Mouse (Mus musculus) liver, postnatal 0 days (tissue): Measurements from ENCODE around the gene Vti1a. TPM values are rescaled to one million over a fixed set of nuclear protein-coding genes. Genes with fewer than 3 reads are reported as not detected.

Experiments
- ATAC-seq: fragments of 200-750 bp; cut with Nextera tagmentation; 2 replicates; pipeline ENCODE4 v1.8.0; 2017; ENCODE audit warnings: mild to moderate bottlenecking, moderate library complexity
- DNase-seq: peaks from one replicate; pipeline ENCODE4 v3.0.0-alpha.2; 2016
- H3K27ac ChIP-seq: fragments of 300-500 bp; sonication (generic); 2 replicates; pipeline ENCODE4 v1.5.1; 2014; ENCODE audit warnings: antibody characterized with exemption, moderate library complexity, mild to moderate bottlenecking, low read depth
- H3K27me3 ChIP-seq: fragments of 300-500 bp; sonication (generic); 2 replicates; pipeline ENCODE4 v1.6.1; 2014; ENCODE audit warnings: low read length, control low read depth, mixed read lengths; ENCODE audit not compliant: insufficient read depth
- H3K36me3 ChIP-seq: fragments of 300-500 bp; sonication (generic); replicated peaks from 2 replicates; pipeline ENCODE4 v1.6.1; 2014; ENCODE audit warnings: mild to moderate bottlenecking, control low read depth, low read length, moderate library complexity, mixed read lengths; ENCODE audit not compliant: insufficient read depth
- H3K4me1 ChIP-seq: fragments of 300-500 bp; sonication (generic); 2 replicates; pipeline ENCODE4 v1.6.1; 2014; ENCODE audit warnings: antibody characterized with exemption, mild to moderate bottlenecking, control low read depth; ENCODE audit not compliant: insufficient read depth
- H3K4me2 ChIP-seq: fragments of 300-500 bp; sonication (generic); 2 replicates; pipeline ENCODE4 v1.6.1; 2014; ENCODE audit warnings: low read depth, mild to moderate bottlenecking, low read length, moderate library complexity, mixed read lengths
- H3K4me3 ChIP-seq: fragments of 300-500 bp; sonication (generic); 2 replicates; pipeline ENCODE4 v1.5.1; 2014; ENCODE audit warnings: low read depth, low read length
- H3K9ac ChIP-seq: fragments of 300-500 bp; sonication (generic); replicated peaks from 2 replicates; pipeline ENCODE4 v1.6.1; 2014; ENCODE audit warnings: mild to moderate bottlenecking, moderate library complexity
- H3K9me3 ChIP-seq: fragments of 300-500 bp; sonication (generic); 2 replicates; pipeline ENCODE4 v1.6.1; 2016; ENCODE audit warnings: mild to moderate bottlenecking, control low read depth, low read length, mixed read lengths
- CTCF ChIP-seq: sonication (generic); IDR thresholded peaks from 2 replicates; pipeline ENCODE4 v1.5.1; 2016; ENCODE audit warnings: antibody characterized with exemption, low read depth
- EP300 ChIP-seq: IDR thresholded peaks from 2 replicates; pipeline ENCODE4 v1.6.1; 2016; ENCODE audit warnings: antibody characterized with exemption, low read depth, mild to moderate bottlenecking
- WGBS: fragments of 180-500 bp; shearing (Covaris S2); extraction: QIAGEN DNeasy Blood & Tissue Kit; methylation state at CpG from one replicate; pipeline ENCODE4 v1.1.7; 2014; ENCODE audit not compliant: insufficient replicate concordance; 5-methylcytosine and 5-hydroxymethylcytosine counted together
- polyA plus RNA-seq: library from polyadenylated mRNA; unstranded; fragments of >200 nt; fragmentation: Nextera tagmentation; extraction: Ambion mirVana; gene quantifications from 2 replicates; pipeline ENCODE4 v1.2.1, GENCODE M21; 2015

Vti1a gene
- polyA plus RNA-seq, 1 experiment from 2014 or later = 10.5 TPM

DNA sequence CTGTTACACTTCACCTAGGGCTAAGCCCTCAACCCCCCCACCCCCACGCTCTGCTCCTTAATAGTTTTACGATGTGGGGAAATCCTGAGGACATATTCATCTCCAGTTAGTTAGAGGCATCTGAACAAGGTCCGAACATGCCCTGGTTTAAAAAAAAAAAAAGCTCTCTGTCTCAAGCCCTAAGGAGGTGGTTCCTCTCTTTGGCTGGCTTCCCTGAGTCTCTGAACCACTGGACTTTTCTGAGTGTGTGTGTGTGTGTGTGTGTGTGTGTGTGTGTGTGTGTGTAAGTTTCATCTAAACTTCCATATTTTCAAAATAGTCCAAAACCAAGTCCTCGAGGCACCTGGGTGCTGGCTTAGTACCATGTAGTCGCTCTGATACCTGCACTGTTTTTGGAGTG is 192.9 kb downstream of the Vti1a start:
- 84% methylated on average over 5 of the region's 5 CpGs for WGBS
- TF ChIP-seq EP300 (no peak), CTCF (no peak)
- DNase-seq = no peak

DNA sequence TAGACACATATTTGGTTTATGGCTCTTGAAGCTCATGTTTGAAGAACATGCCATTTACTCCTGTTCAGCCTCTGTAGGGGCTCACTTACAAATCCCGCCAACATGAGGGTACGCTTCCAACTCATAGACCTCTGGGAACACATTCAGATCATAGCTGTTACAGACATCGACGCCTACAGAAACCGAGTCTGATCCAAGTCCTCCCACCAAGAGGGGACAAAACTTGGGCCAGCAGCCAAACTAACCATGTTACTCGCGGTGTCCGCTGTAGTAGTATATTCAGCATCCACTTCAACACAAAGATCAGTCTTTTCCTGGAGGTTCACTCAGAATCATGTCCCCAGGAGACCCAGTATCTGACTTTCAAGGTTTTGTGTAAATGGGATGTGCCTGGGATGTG is 193.5 kb downstream of the Vti1a start:
- Histone ChIP-seq H3K4me2 (no peak overlapping the region), H3K36me3 (peaks cover 2% of the 10 kb centered on the region; the same call in 1 of the 2 replicates), H3K9ac (no peak overlapping the region), H3K4me3 (no peak overlapping the region), H3K27ac (no peak overlapping the region), H3K27me3 (no peaks in the 10 kb centered on the region), H3K4me1 (0 out of 2 replicates have a peak, but pooled peaks cover 5% of the 10 kb centered on the region), H3K9me3 (no peaks in the 10 kb centered on the region)
- TF ChIP-seq EP300 = no peak
- no peak for TF ChIP-seq CTCF
- DNase-seq = no peak
- no peak for ATAC-seq
- 89% methylated on average over 8 of the region's 8 CpGs for whole genome bisulfite sequencing

More for the DNA sequence above, 192.9 kb downstream of the Vti1a start:
- H3K27me3 ChIP-seq = no peaks in the 10 kb centered on the region
- H3K4me3 ChIP-seq = no peak overlapping the region
- H3K4me2 ChIP-seq = no peak overlapping the region
- H3K9ac ChIP-seq = no peak overlapping the region
- no peak overlapping the region for H3K27ac ChIP-seq
- peaks cover 2% of the 10 kb centered on the region; the same call in 1 of the 2 replicates for H3K36me3 ChIP-seq
- H3K9me3 ChIP-seq = no peaks in the 10 kb centered on the region
- no peak for ATAC-seq
- 0 out of 2 replicates have a peak, but pooled peaks cover 8% of the 10 kb centered on the region for H3K4me1 ChIP-seq

GRCm38 (mm10) chr19:55513941-55514340 is 197.8 kb downstream of the Vti1a start:
- H3K4me3 ChIP-seq = no peak overlapping the region
- H3K27me3 ChIP-seq = no peaks in the 10 kb centered on the region
- no peak for DNase-seq
- no peaks in the 10 kb centered on the region for H3K36me3 ChIP-seq
- H3K4me1 ChIP-seq = no peaks in the 10 kb centered on the region
- no peaks in the 10 kb centered on the region for H3K9me3 ChIP-seq
- TF ChIP-seq EP300 (no peak), CTCF (no peak)
- H3K9ac ChIP-seq = no peak overlapping the region
- H3K27ac ChIP-seq = no peak overlapping the region
- no peak for ATAC-seq
- WGBS = 77% methylated on average over 4 of the region's 4 CpGs
- H3K4me2 ChIP-seq = no peak overlapping the region

- WGBS = 55% methylated on average over 2 of the region's 2 CpGs
- H3K4me2 ChIP-seq = no peak overlapping the region
- TF ChIP-seq EP300 = peak; percentile 81
- no peak for TF ChIP-seq CTCF
- no peaks in the 10 kb centered on the region for H3K9me3 ChIP-seq
- H3K4me1 ChIP-seq = no peaks in the 10 kb centered on the region; the same call in 1 of the 2 replicates
- H3K36me3 ChIP-seq = no peaks in the 10 kb centered on the region
- H3K9ac ChIP-seq = no peak overlapping the region
- ATAC-seq = peak; percentile 91
- H3K4me3 ChIP-seq = no peak overlapping the region
- DNase-seq = no peak
- no peaks in the 10 kb centered on the region for H3K27me3 ChIP-seq
- peak overlapping the region; percentile 24; the same call in 1 of the 2 replicates for H3K27ac ChIP-seq
Observed at GRCm38 (mm10) chr19:55520236-55520635, 204.1 kb downstream of the Vti1a start.

DNA sequence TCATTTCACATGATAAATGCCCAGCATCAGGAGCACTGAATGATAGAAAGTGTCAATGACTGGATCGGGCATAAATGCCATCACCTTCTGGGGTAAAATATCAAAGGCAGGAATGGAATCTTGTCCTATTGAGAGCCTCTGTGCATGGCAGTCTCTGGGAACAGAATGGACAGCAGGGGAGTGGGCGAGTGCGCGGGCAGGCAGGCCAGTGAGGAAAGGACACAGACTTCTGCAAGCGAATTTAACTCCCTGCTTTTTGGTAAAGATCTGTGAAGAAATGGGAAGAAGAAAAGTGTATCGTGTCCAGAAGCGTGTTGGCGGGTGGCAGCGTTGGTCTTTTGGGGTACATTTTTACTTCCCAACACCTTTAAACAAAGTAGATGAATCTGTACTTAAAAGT is 207.2 kb downstream of the Vti1a start:
- no peak overlapping the region for H3K27ac ChIP-seq
- TF ChIP-seq EP300 (no peak), CTCF (no peak)
- no peaks in the 10 kb centered on the region for H3K9me3 ChIP-seq
- no peak for DNase-seq
- no peak overlapping the region for H3K4me3 ChIP-seq
- no peaks in the 10 kb centered on the region; the same call in 1 of the 2 replicates for H3K4me1 ChIP-seq
- H3K4me2 ChIP-seq = no peak overlapping the region
- no peaks in the 10 kb centered on the region for H3K27me3 ChIP-seq
- H3K9ac ChIP-seq = no peak overlapping the region
- H3K36me3 ChIP-seq = no peaks in the 10 kb centered on the region
- WGBS = 83% methylated on average over 9 of the region's 9 CpGs
- no peak for ATAC-seq

GRCm38 (mm10) chr19:55524385-55524784 is 208.3 kb downstream of the Vti1a start:
- Histone ChIP-seq H3K9ac (no peak overlapping the region), H3K4me1 (no peaks in the 10 kb centered on the region; the same call in 1 of the 2 replicates), H3K27ac (no peak overlapping the region), H3K9me3 (no peaks in the 10 kb centered on the region), H3K4me3 (no peak overlapping the region), H3K27me3 (no peaks in the 10 kb centered on the region), H3K36me3 (no peaks in the 10 kb centered on the region), H3K4me2 (no peak overlapping the region)
- WGBS = 90% methylated on average over 7 of the region's 7 CpGs
- ATAC-seq (no peak), DNase-seq (no peak)
- TF ChIP-seq EP300 = no peak
- TF ChIP-seq CTCF = no peak
